Mouse (Mus musculus): Measurements from ENCODE around the gene Fignl2.
"Not testable (repeated sequence)": the region's sequence is repeated elsewhere in the genome, so short reads cannot be mapped to it uniquely, and the experiment has no call there.

The Fignl2 gene

GRCm38 (mm10) chr15:101077813-101078730, at the start of gene Fignl2:
Gene Fignl2, minus strand, starts transcription at chr15:101078567.
- in situ Hi-C loops (cut with MboI), result no loop called here

GRCm38 (mm10) chr15:101126876-101127544, 48.6 kb upstream of the Fignl2 start:
- in situ Hi-C loops (cut with MboI), result no loop called here

- in situ Hi-C loops (cut with MboI), result no loop called here
These were observed 47.2 kb upstream of the Fignl2 start for GRCm38 (mm10) chr15:101125561-101125960.

- in situ Hi-C loops (cut with MboI), result no loop called here
These were observed 44.8 kb upstream of the Fignl2 start for GRCm38 (mm10) chr15:101123202-101123601.

GRCm38 (mm10) chr15:101122290-101122589, 43.9 kb upstream of the Fignl2 start:
- in situ Hi-C loops (cut with MboI), result no loop called here

GRCm38 (mm10) chr15:101121411-101122289, 43.3 kb upstream of the Fignl2 start:
- in situ Hi-C loops (cut with MboI), result no loop called here

GRCm38 (mm10) chr15:101118399-101119125, 40.2 kb upstream of the Fignl2 start:
- in situ Hi-C loops (cut with MboI), result no loop called here

GRCm38 (mm10) chr15:101115511-101116110, 37.2 kb upstream of the Fignl2 start, which contains the start of gene Ankrd33:
Gene Ankrd33, plus strand, starts transcription at chr15:101115755.
- in situ Hi-C loops (cut with MboI), result no loop called here

- in situ Hi-C loops (cut with MboI), result not testable (repeated sequence)
These were observed 35.4 kb upstream of the Fignl2 start for GRCm38 (mm10) chr15:101113778-101114177.

- in situ Hi-C loops (cut with MboI), result no loop called here
These were observed 34.8 kb upstream of the Fignl2 start for GRCm38 (mm10) chr15:101113176-101113575.

- in situ Hi-C loops (cut with MboI), result no loop called here
These were observed 29.7 kb upstream of the Fignl2 start for GRCm38 (mm10) chr15:101107906-101108671.

GRCm38 (mm10) chr15:101106011-101106410, 27.6 kb upstream of the Fignl2 start:
- in situ Hi-C loops (cut with MboI), result no loop called here

GRCm38 (mm10) chr15:101105496-101105994, 27.2 kb upstream of the Fignl2 start:
- in situ Hi-C loops (cut with MboI), result no loop called here

GRCm38 (mm10) chr15:101103605-101104304, 25.4 kb upstream of the Fignl2 start:
- in situ Hi-C loops (cut with MboI), result no loop called here

GRCm38 (mm10) chr15:101100996-101101395, 22.6 kb upstream of the Fignl2 start:
- in situ Hi-C loops (cut with MboI), result no loop called here

- in situ Hi-C loops (cut with MboI), result no loop called here
These were observed 19.8 kb upstream of the Fignl2 start for GRCm38 (mm10) chr15:101097985-101098651.

GRCm38 (mm10) chr15:101095392-101095791, 17.0 kb upstream of the Fignl2 start:
- in situ Hi-C loops (cut with MboI), result no loop called here

- in situ Hi-C loops (cut with MboI), result no loop called here
These were observed 16.6 kb upstream of the Fignl2 start for GRCm38 (mm10) chr15:101094979-101095378.

- in situ Hi-C loops (cut with MboI), result no loop called here
These were observed 15.6 kb upstream of the Fignl2 start for GRCm38 (mm10) chr15:101093988-101094387.

Measured in mature B cell (primary cell).